Mouse (Mus musculus) spleen, embryonic (tissue): ENCODE data around the gene Ezh1.
"Not testable (repeated sequence)": the region's sequence is repeated elsewhere in the genome, so short reads cannot be mapped to it uniquely, and the experiment has no call there.

ENCODE experiments used
- CTCF ChIA-PET: fragments of 350-600 bp; sonication (Branson Sonifier 250); formaldehyde crosslinking; loops from one replicate; lab custom pipeline; 2022; lab: Charles Lee

Ezh1 gene

DNA sequence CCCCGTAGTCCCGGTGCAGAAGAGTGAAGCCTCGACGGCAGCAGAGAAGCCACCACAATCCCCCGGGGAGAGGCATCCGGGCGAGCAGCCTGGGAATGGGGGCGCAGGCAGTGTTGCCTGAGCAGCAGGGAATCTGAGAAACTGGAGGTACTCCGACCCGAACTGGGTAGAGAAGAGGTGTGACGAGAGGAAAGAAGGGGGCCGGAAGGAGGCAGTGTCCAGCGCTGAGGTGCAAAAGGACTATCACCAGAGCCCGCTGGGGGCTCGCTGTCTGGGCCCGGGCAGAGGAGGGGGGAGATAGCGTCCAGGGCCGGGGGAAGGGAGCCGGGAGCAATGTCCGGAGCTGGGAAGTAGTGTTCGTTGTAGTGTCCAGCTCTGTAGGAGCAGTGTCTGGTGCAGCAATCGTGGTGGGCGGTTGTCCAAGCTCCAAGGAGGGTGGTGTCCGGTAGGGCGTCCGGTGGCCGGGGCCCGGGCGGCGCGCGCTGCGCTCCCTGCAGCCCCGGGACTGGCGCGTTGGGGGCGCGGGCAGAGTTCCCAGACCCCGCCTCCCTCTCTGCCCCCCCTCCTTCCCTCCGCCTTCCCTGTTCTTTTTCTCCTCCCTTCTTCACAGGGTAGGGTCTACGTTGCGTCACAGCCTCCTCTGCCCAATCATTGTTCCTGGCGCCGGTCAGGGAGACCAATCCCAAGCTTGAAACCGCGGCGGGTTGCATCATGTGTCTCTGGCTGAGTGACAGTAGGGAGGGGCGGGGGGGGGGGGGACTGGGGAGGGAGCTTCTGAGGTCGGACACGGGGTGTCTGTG lies 55.3 kb downstream of the Ezh1 start, which contains the start of gene Plekhh3:
TSS of gene Plekhh3 (minus strand) at position 541 of the 800 bp plus-strand sequence.
- CTCF ChIA-PET, result interaction anchor here (0.6 kb wide), 1 partner anchor 468 kb away, joined by 13 read pairs; no protein-coding TSS in a partner anchor

DNA sequence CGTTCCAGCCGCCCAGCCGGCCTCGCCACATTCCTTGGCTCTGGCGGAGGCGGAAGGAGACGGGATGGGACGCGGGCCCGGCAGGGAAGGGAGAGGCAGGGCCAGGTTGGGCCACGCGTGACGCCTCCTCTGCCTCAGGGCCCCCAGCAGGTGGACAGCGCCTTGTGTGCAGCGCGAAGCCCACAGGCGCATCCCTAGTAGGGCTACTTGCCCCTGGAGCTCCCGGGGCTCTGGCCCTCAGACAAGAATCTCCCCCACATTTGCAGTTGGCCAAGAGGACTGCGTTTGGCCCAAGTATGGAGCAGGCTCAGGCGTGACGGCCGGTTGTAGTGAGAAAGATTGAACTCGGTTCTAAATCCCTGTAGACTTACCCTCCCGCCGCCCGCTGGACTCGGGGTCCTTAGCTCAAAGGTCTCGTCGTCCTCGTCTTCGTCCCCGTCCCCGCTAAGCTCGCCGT lies 55.9 kb downstream of the Ezh1 start, which contains the start of gene Cntnap1:
TSS of gene Cntnap1 (plus strand) at position 170 of the 457 bp plus-strand sequence.
- CTCF ChIA-PET, result interaction anchor here (0.6 kb wide), 1 partner anchor 469 kb away, joined by 13 read pairs; no protein-coding TSS in a partner anchor

- CTCF ChIA-PET, result interaction anchor here (0.5 kb wide), 1 partner anchor 69 kb away, joined by 4 read pairs; no protein-coding TSS in a partner anchor
These were observed 56.8 kb downstream of the Ezh1 start for GRCm38 (mm10) chr11:101169301-101170107.

DNA sequence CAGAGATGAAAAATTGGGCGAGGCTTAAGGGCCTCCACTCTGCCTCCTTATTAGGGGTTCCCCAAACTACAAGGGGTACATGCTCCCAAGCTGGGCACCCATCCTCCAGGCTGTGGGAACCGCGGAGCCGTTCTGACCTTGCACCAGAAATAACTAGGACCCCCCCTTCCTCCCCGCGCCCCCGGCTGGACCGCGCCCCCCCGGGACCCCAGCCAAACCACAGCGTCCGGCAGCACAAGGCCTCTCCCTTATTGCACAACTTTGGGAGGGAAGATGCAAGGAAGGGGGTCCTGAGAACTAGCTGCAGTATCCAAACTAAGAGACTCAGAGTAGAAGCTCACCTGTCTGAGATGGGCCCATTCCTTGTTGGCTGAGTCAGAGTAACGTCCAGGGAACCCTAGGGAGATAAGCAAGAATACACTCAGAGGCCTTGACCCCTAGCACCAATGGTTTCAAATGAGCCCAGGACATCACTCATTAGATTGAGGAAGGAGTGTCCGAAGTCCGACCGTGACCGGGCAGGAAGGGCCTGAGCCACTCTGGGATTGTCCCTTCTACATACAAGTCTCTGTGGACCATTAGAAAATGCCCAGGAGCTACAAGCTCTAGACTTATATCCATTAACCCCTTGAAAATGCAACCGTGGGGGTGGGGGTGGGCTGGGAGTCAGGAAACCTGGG lies 57.8 kb downstream of the Ezh1 start:
- CTCF ChIA-PET, result no interaction called here

DNA sequence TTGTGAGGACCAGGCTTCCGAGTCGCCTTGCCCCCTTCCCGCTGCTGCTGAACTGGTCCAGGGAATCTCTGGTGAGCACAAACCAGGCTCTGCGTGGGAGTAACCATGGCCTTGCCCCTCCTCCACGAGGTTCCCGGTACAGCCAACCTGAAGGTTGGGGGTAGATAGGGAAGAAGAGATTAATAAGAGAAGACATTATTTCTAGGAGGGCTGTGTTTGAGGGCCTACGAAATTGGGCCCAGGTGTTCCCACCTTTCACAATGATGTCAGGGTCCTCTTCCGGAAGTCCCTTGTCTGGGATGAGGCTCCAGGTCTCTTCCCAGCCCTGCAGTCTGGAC lies 58.3 kb downstream of the Ezh1 start:
- CTCF ChIA-PET, result no interaction called here

- CTCF ChIA-PET, result interaction anchor here (0.7 kb wide), 1 partner anchor 521 kb away, joined by 3 read pairs; no protein-coding TSS in a partner anchor
These were observed 58.9 kb downstream of the Ezh1 start for GRCm38 (mm10) chr11:101167211-101167962.

- CTCF ChIA-PET, result interaction anchor here (0.8 kb wide), 1 partner anchor 13 kb away, joined by 3 read pairs; no protein-coding TSS in a partner anchor
These were observed 59.9 kb downstream of the Ezh1 start for GRCm38 (mm10) chr11:101166357-101166756.

GRCm38 (mm10) chr11:101164677-101165580 lies 61.3 kb downstream of the Ezh1 start:
- CTCF ChIA-PET, result interaction anchor here (0.5 kb wide), 2 partner anchors 163 to 170 kb away, joined by 9 to 17 read pairs; no protein-coding TSS in a partner anchor

DNA sequence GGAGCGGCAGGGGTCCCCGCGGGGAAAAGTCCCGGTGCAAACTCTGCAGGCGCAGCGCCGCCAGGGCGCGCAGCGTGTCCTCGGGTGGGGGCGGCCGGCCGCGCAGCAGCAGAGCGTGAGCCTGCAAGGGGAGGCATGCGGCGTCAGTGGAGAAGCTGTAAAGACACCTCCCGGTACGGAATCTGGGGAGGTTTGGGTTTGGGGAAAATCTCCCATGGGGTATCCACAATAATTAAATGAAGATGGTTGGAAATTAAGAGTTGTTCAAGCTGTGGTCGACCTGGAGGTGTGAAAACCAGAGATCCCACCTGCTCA lies 62.0 kb downstream of the Ezh1 start:
- CTCF ChIA-PET, result interaction anchor here (1.1 kb wide), 1 partner anchor 12 kb away, joined by 3 read pairs; no protein-coding TSS in a partner anchor

GRCm38 (mm10) chr11:101163476-101164350 lies 62.5 kb downstream of the Ezh1 start:
- CTCF ChIA-PET, result interaction anchor here (1.1 kb wide), 1 partner anchor 12 kb away, joined by 3 read pairs; no protein-coding TSS in a partner anchor

DNA sequence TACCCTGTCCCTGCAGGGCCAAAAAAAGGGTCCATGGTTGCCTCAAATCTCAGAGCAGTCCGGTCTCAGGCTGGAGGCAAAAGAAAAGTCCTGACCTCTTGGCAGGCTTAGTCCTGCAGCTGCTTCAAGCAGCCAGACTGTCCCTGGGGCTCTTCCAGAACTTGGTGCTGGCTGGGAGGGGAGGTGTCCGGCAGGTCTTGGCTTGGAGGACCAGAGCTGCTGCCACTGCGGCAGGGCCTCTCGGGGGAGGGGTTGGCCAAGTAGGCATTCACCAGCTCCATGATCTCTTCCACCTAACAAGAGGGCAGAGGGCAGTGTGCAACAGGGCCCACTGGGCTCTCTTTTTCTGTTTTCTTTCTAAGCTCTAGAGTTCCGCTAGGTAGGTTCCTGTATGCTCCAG lies 63.5 kb downstream of the Ezh1 start:
- CTCF ChIA-PET, result no interaction called here

GRCm38 (mm10) chr11:101162301-101162700 lies 64.0 kb downstream of the Ezh1 start:
- CTCF ChIA-PET, result interaction anchor here (0.6 kb wide), 1 partner anchor 23 kb away, joined by 3 read pairs; no protein-coding TSS in a partner anchor

DNA sequence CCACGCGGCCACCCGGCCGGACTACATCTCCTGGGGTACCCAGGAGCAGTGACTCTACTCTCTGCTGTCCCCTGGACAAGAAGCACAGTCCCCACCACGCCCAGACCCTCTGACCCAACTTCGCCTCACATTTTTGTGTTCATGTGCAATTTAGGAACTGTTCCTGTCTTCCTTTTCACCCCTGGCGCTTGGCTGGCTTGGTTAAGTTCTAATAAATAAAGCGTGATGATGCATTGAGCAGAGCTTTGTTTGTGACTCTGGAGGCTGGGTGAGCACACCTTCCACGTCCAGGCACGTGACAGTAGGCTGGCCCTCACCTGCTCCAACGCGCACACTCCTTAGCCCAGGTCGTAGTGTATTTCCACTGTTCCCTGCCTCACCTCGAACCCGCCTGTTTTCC lies 64.7 kb downstream of the Ezh1 start:
- CTCF ChIA-PET, result interaction anchor here (0.6 kb wide), 1 partner anchor 24 kb away, joined by 3 read pairs; no protein-coding TSS in a partner anchor

DNA sequence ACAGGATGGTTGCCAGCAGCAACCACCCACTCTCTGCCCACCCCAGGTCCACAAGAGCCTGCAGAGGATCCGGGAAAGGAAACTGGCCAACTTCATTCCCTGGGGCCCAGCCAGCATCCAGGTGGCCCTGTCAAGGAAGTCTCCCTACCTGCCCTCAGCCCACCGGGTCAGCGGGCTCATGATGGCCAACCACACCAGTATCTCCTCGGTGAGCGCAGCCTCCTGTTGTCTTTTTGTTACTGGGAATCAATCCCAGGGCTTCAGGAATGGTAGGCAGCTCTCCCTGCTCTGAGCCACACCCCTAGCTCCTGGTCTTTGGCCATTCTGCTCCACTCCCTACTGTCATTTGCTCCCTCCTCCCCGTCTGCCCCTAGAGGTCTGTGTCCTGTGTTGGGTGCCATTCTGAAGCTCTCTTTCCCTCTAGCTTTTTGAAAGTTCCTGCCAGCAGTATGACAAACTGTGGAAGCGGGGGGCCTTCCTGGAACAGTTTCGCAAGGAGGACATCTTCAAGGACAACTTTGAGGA lies 65.2 kb downstream of the Ezh1 start:
- CTCF ChIA-PET, result not testable (repeated sequence)

DNA sequence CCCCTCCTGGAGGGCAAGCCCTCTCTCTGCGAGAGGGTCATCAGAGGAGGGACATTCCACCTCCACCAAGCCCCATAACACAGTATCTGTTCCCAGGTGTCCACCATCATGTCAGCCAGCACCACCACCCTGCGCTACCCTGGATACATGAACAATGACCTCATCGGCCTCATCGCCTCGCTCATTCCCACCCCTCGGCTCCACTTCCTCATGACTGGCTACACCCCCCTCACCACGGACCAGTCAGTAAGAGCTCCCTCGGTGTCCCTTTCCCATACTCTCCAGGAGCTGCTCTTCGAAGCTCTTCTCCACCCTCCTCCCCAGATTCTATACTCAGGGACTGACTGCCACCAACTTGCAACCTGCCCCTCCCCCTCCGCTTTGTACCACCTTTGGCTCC lies 66.1 kb downstream of the Ezh1 start:
- CTCF ChIA-PET, result interaction anchor here (0.5 kb wide), 1 partner anchor 290 kb away, joined by 4 read pairs; no protein-coding TSS in a partner anchor

GRCm38 (mm10) chr11:101155728-101156371 lies 70.4 kb downstream of the Ezh1 start, which contains the start of gene Tubg2:
Gene Tubg2, plus strand, starts transcription at chr11:101155907.
- CTCF ChIA-PET, result interaction anchor here (0.8 kb wide), 1 partner anchor 22 kb away, joined by 4 read pairs; no protein-coding TSS in a partner anchor

DNA sequence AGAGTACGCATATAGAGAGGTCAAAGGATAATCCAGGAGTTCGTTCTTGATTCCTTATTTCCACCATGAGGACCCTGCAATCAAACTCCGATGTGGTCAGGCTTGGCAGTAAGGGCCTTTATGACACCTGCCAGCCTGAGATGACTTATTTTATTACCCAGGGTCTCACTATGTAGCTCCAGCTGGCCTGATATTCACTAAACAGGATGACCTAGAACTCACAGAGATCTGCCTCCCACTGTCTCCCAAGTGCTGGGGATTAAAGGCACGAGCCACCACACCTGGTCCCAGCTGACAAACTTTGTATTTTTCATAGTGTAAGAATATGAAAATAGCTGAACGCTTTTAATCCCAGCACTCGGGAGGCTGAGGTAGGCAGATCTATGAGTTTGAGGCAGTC lies 71.1 kb downstream of the Ezh1 start:
- CTCF ChIA-PET, result interaction anchor here (0.7 kb wide), 1 partner anchor 28 kb away, joined by 21 read pairs; no protein-coding TSS in a partner anchor
